Mouse (Mus musculus) hindbrain, embryonic 13.5 days (tissue): Measurements from ENCODE around the gene 4933402J07Rik. TPM values are rescaled to one million over a fixed set of nuclear protein-coding genes. Genes with fewer than 3 reads are reported as not detected.

Experiments used
- ATAC-seq: fragments of 200-750 bp; cut with Nextera tagmentation; 2 replicates; pipeline ENCODE4 v1.8.0; 2017; ENCODE audit warnings: moderate TSS enrichment; ENCODE audit not compliant: low FRiP score
- H3K27ac ChIP-seq: fragments of 300-500 bp; sonication (generic); 2 replicates; pipeline ENCODE4 v1.5.1; 2015; ENCODE audit warnings: inconsistent platforms, mild to moderate bottlenecking, moderate library complexity
- H3K27me3 ChIP-seq: fragments of 300-500 bp; sonication (generic); 2 replicates; pipeline ENCODE4 v1.6.1; 2015; ENCODE audit warnings: mild to moderate bottlenecking, inconsistent platforms
- H3K36me3 ChIP-seq: fragments of 300-500 bp; sonication (generic); 2 replicates; pipeline ENCODE4 v1.6.1; 2015; ENCODE audit warnings: mild to moderate bottlenecking, inconsistent platforms
- H3K4me1 ChIP-seq: fragments of 300-500 bp; sonication (generic); replicated peaks from 2 replicates; pipeline ENCODE4 v1.6.1; 2015; ENCODE audit warnings: inconsistent platforms
- H3K4me2 ChIP-seq: fragments of 300-500 bp; sonication (generic); 2 replicates; pipeline ENCODE4 v1.6.1; 2015; ENCODE audit warnings: inconsistent platforms, mild to moderate bottlenecking, moderate library complexity
- H3K4me3 ChIP-seq: fragments of 300-500 bp; sonication (generic); 2 replicates; pipeline ENCODE4 v1.5.1; 2015; ENCODE audit warnings: mild to moderate bottlenecking, inconsistent platforms
- H3K9ac ChIP-seq: fragments of 300-500 bp; sonication (generic); 2 replicates; pipeline ENCODE4 v1.6.1; 2015; ENCODE audit warnings: mild to moderate bottlenecking, inconsistent platforms
- H3K9me3 ChIP-seq: fragments of 300-500 bp; sonication (generic); 2 replicates; pipeline ENCODE4 v1.6.1; 2016; ENCODE audit warnings: inconsistent platforms
- WGBS: fragments of 180-500 bp; shearing (Covaris S2); methylation state at CpG from one replicate; pipeline ENCODE4 v1.1.7; 2015; 5-methylcytosine and 5-hydroxymethylcytosine counted together
- polyA plus RNA-seq: library from polyadenylated mRNA; unstranded; fragments of >200 nt; fragmentation: Nextera tagmentation; extraction: Ambion mirVana; gene quantifications from 2 replicates; pipeline ENCODE4 v1.2.1, GENCODE M21; 2015

4933402J07Rik gene
- polyA plus RNA-seq, 1 experiment from 2014 or later: not detected

DNA sequence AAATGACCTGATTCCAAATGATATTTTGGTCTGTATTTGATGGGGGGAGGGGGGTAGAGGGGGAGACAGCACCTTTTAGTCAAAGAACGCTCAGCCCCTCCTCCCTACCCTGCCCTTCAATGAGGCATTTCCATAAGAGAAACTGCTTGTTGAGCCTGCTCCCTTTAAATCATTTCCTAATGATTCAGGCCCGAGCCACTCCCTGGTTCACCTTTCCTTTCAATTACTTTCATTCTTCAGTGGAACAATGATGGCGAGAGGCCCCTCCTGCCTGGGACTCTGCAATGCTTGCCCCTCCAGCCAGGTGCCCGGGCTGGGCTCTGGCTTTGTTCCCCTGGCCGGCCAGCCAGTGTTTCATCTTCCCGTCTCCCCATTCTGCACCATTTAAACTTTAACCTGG lies 66.0 kb downstream of the 4933402J07Rik start:
- Histone ChIP-seq H3K9me3 (no peaks in the 10 kb centered on the region), H3K36me3 (no peaks in the 10 kb centered on the region), H3K4me3 (no peak overlapping the region), H3K4me1 (no peaks in the 10 kb centered on the region), H3K9ac (no peak overlapping the region), H3K27me3 (no peaks in the 10 kb centered on the region), H3K4me2 (no peak overlapping the region), H3K27ac (no peak overlapping the region)
- ATAC-seq: no peak
- WGBS: 38% methylated on average over 6 of the region's 6 CpGs

DNA sequence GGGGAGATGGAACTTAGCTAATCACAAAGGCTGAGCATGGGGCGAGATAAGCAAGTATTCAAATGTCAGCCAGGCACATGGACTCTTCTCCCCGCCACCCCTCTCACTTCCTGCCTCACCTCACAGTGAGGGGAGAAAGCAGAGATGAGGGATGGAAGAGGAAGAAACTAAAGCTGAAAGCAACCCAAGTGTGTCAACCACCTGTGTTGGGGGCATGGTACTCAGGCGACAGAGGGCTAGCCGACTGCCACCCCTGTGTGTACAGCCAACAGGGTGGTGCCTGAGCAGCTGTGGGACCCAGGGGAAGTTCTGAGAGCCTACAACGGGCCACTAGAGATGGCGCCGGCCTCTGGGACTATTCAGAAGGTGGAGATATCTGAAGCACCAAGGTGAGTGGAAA lies 68.1 kb downstream of the 4933402J07Rik start:
- no peak for ATAC-seq
- H3K4me1 ChIP-seq: no peaks in the 10 kb centered on the region
- H3K27ac ChIP-seq: no peak overlapping the region
- H3K9ac ChIP-seq: no peak overlapping the region
- H3K4me2 ChIP-seq: no peak overlapping the region
- no peaks in the 10 kb centered on the region for H3K9me3 ChIP-seq
- no peaks in the 10 kb centered on the region for H3K36me3 ChIP-seq
- WGBS: 93% methylated on average over 7 of the region's 7 CpGs
- no peak overlapping the region for H3K4me3 ChIP-seq
- H3K27me3 ChIP-seq: no peaks in the 10 kb centered on the region

DNA sequence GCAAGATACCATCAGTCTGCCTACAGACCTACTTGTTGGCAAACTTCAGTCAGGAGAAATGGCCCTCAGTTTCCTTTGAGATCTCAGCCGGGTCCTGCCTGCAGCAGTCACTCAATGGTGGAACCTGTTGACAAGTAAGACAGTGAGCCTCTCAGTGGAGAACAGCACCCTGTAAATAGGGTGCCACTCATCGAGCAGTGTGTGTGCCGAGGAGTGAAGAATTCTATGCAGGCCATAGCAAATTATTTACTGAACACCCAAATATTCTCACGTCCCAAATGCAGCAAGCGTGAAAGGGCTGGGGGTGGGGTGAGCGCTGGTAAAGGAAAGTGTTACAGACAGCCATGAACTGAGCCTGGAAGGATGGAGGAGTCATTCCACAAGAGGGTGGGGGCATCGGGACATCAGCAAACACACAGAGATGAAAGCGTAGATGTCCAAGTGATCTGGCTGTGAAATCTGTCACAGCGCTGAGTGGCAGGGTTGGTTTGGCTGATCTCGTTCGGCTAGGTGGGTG lies 72.6 kb downstream of the 4933402J07Rik start:
- Histone ChIP-seq H3K4me1 (no peaks in the 10 kb centered on the region), H3K36me3 (no peaks in the 10 kb centered on the region), H3K4me3 (no peak overlapping the region), H3K27ac (no peak overlapping the region), H3K27me3 (no peaks in the 10 kb centered on the region), H3K4me2 (no peak overlapping the region), H3K9ac (no peak overlapping the region), H3K9me3 (no peaks in the 10 kb centered on the region)
- 84% methylated on average over 11 of the region's 11 CpGs for WGBS
- no peak for ATAC-seq

Other genes starting within 250 kb of the 4933402J07Rik start
- 35.3 and 39.3 TPM in 2 replicates for gene Cbln1, start 91.2 kb upstream of the 4933402J07Rik start, polyA plus RNA-seq